Mouse (Mus musculus) neural tube, embryonic 13.5 days (tissue): ENCODE results near the gene Arhgef25. TPM values are rescaled to one million over a fixed set of nuclear protein-coding genes. Genes with fewer than 3 reads are reported as not detected.
A peak's percentile ranks its signal among the peaks of the same experiment; 100 is the strongest.

Experiments
- ATAC-seq: fragments of 200-750 bp; cut with Nextera tagmentation; 2 replicates; pipeline ENCODE4 v1.8.0; 2017; ENCODE audit warnings: low read depth, mild to moderate bottlenecking, moderate TSS enrichment, moderate library complexity
- H3K27ac ChIP-seq: fragments of 300-500 bp; sonication (generic); replicated peaks from 2 replicates; pipeline ENCODE4 v1.5.1; 2015; ENCODE audit warnings: moderate library complexity, mild to moderate bottlenecking, inconsistent platforms
- H3K27me3 ChIP-seq: fragments of 300-500 bp; sonication (generic); 2 replicates; pipeline ENCODE4 v1.6.1; 2015; ENCODE audit warnings: mild to moderate bottlenecking, inconsistent platforms
- H3K36me3 ChIP-seq: fragments of 300-500 bp; sonication (generic); 2 replicates; pipeline ENCODE4 v1.6.1; 2015; ENCODE audit warnings: mild to moderate bottlenecking, inconsistent platforms
- H3K4me1 ChIP-seq: fragments of 300-500 bp; sonication (generic); replicated peaks from 2 replicates; pipeline ENCODE4 v1.6.1; 2015; ENCODE audit warnings: inconsistent platforms
- H3K4me2 ChIP-seq: fragments of 300-500 bp; sonication (generic); 2 replicates; pipeline ENCODE4 v1.6.1; 2015; ENCODE audit warnings: inconsistent platforms, mild to moderate bottlenecking, moderate library complexity
- H3K4me3 ChIP-seq: fragments of 300-500 bp; sonication (generic); 2 replicates; pipeline ENCODE4 v1.5.1; 2015; ENCODE audit warnings: mild to moderate bottlenecking, inconsistent platforms
- H3K9ac ChIP-seq: fragments of 300-500 bp; sonication (generic); 2 replicates; pipeline ENCODE4 v1.6.1; 2015; ENCODE audit warnings: moderate library complexity, mild to moderate bottlenecking, inconsistent platforms
- H3K9me3 ChIP-seq: fragments of 300-500 bp; sonication (generic); 2 replicates; pipeline ENCODE4 v1.6.1; 2016; ENCODE audit warnings: inconsistent platforms
- WGBS: fragments of 180-500 bp; shearing (Covaris S2); methylation state at CpG from one replicate; pipeline ENCODE4 v1.1.7; 2015; 5-methylcytosine and 5-hydroxymethylcytosine counted together
- polyA plus RNA-seq: library from polyadenylated mRNA; unstranded; fragments of >200 nt; fragmentation: Nextera tagmentation; extraction: Ambion mirVana; gene quantifications from 2 replicates; pipeline ENCODE4 v1.2.1, GENCODE M21; 2015

The Arhgef25 gene
- polyA plus RNA-seq, 1 experiment from 2014 or later: 38.1 TPM

GRCm38 (mm10) chr10:127181566-127181965 lies 8.3 kb downstream of the Arhgef25 start:
- H3K4me1 ChIP-seq: peaks cover 44% of the 10 kb centered on the region
- no peak overlapping the region for H3K4me3 ChIP-seq
- no peak for ATAC-seq
- H3K36me3 ChIP-seq: peaks cover 24% of the 10 kb centered on the region
- no peak overlapping the region for H3K27ac ChIP-seq
- H3K27me3 ChIP-seq: peaks cover 68% of the 10 kb centered on the region
- no peak overlapping the region for H3K9ac ChIP-seq
- H3K9me3 ChIP-seq: no peaks in the 10 kb centered on the region
- WGBS: 74% methylated on average over 6 of the region's 6 CpGs
- no peak overlapping the region for H3K4me2 ChIP-seq

DNA sequence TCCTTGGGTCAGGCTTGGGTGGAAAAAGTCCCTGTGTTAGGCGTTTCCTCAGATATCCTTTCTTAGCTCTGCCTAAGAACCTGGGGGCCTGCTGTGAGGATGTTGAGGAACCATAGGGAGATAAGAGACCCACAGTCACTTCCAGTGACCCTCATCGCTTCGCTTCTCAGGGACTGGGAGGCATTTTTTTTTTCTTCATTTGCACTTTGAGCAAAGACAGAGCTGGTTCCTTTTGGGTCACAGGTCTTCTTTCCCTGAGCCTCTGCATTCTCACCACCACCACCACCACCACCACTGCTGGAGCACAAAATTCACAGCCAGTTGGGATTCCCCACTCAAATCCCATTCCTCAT lies 9.2 kb downstream of the Arhgef25 start:
- no peak overlapping the region for H3K4me3 ChIP-seq
- ATAC-seq: no peak
- peaks cover 77% of the 10 kb centered on the region for H3K27me3 ChIP-seq
- peaks cover 17% of the 10 kb centered on the region; the same call in 1 of the 2 replicates for H3K36me3 ChIP-seq
- WGBS: 12% methylated on average over 3 of the region's 3 CpGs
- H3K4me1 ChIP-seq: peaks cover 44% of the 10 kb centered on the region
- no peak overlapping the region for H3K4me2 ChIP-seq
- no peaks in the 10 kb centered on the region for H3K9me3 ChIP-seq
- H3K9ac ChIP-seq: 0 out of 2 replicates have a peak overlapping the region, but pooled peaks have one; percentile 55
- H3K27ac ChIP-seq: no peak overlapping the region

GRCm38 (mm10) chr10:127179871-127180694 lies 9.8 kb downstream of the Arhgef25 start, which contains the start of gene Slc26a10:
TSS of gene Slc26a10 (minus strand) at chr10:127180645.
- Histone ChIP-seq H3K27me3 (peaks cover 79% of the 10 kb centered on the region), H3K4me1 (peaks cover 44% of the 10 kb centered on the region), H3K4me3 (peak within 1 kb of the TSS; percentile 21), H3K9ac (peak within 1 kb of the TSS; percentile 55; the same call in 1 of the 2 replicates), H3K36me3 (peaks cover 11% of the 10 kb centered on the region; the same call in 1 of the 2 replicates), H3K4me2 (peak within 1 kb of the TSS; percentile 45), H3K27ac (no peak within 1 kb of the TSS; the same call in 1 of the 2 replicates), H3K9me3 (no peaks in the 10 kb centered on the region)
- 0 out of 2 replicates have a peak, but pooled peaks have one; percentile 23 for ATAC-seq
- WGBS: under 1% methylated on average over 34 of the region's 34 CpGs

DNA sequence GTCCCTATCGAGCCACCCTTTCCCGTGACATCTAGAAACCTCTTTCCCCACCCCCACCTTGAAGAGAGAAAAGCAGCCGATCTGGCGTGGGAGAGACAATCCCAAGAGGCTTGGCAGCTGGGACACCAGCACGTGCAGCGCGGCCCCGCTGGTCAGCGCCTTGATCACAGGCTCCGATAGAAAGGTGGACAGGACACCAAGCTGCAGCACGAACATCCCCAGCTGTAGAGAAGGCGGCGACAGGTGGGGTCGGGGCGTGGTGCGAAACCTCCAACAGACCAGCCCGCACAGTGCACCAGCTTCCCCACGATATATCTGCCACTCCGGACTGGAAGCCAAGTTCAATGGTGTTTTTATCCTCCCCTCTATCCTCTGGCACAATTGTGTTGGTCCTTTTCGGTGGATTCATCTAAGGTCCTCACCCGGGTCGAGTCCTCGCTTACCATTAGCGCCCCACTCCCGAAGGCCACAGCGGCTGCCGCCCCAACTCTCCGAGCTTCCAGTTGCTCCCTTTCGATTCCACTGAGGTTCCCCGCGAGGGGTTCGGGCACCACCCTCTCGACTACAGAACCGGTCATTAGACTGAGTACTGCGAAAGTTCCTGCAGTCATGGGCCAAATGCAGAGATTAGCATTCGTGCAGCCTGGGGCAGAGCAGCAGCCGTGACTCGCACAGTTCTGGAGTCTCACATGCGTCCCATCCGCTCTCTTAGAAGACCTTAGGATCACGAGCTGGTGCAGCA lies 11.4 kb downstream of the Arhgef25 start:
- peak overlapping the region; percentile 46 for H3K4me2 ChIP-seq
- peak overlapping the region; percentile 27 for H3K9ac ChIP-seq
- peak overlapping the region; percentile 20 for H3K4me3 ChIP-seq
- no peak overlapping the region for H3K27ac ChIP-seq
- H3K27me3 ChIP-seq: peaks cover 87% of the 10 kb centered on the region
- H3K4me1 ChIP-seq: peaks cover 28% of the 10 kb centered on the region
- H3K9me3 ChIP-seq: no peaks in the 10 kb centered on the region
- ATAC-seq: no peak
- WGBS: 3% methylated on average over 41 of the region's 41 CpGs
- H3K36me3 ChIP-seq: peaks cover 12% of the 10 kb centered on the region

DNA sequence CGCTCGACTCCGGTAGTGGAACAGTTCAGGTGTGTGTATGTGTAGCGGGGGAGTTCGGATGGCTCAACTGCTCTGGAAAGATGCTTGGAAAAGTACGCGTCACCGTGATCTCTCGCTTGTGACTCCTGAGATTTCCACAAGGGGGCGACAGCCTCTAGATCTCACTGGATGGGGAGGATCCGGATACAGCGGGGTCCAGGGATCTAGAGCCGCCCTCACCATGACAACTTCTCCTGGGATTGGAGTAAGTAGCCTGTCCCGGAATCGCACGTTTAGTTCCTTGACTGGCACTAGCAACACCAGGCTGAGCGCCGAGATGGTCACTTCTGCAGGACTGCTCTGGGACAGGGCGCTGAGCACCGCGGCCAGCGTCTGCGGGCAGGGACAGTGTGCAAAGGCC lies 12.2 kb downstream of the Arhgef25 start:
- Histone ChIP-seq H3K36me3 (peaks cover 13% of the 10 kb centered on the region; the same call in 1 of the 2 replicates), H3K9ac (peak overlapping the region; percentile 27), H3K9me3 (no peaks in the 10 kb centered on the region), H3K27me3 (peaks cover 80% of the 10 kb centered on the region), H3K4me1 (peaks cover 26% of the 10 kb centered on the region), H3K27ac (no peak overlapping the region), H3K4me2 (peak overlapping the region; percentile 46), H3K4me3 (peak overlapping the region; percentile 20)
- WGBS: 1% methylated on average over 23 of the region's 23 CpGs
- ATAC-seq: peak; percentile 53; the same call in 1 of the 2 replicates

- Histone ChIP-seq H3K4me3 (no peak overlapping the region), H3K36me3 (peaks cover 13% of the 10 kb centered on the region), H3K9me3 (no peaks in the 10 kb centered on the region), H3K27ac (no peak overlapping the region), H3K4me1 (peaks cover 26% of the 10 kb centered on the region), H3K4me2 (peak overlapping the region; percentile 46; the same call in 1 of the 2 replicates), H3K9ac (no peak overlapping the region), H3K27me3 (peaks cover 77% of the 10 kb centered on the region)
- 23% methylated on average over 9 of the region's 9 CpGs for WGBS
- ATAC-seq: no peak
Measured at GRCm38 (mm10) chr10:127177235-127177634, 12.6 kb downstream of the Arhgef25 start.

DNA sequence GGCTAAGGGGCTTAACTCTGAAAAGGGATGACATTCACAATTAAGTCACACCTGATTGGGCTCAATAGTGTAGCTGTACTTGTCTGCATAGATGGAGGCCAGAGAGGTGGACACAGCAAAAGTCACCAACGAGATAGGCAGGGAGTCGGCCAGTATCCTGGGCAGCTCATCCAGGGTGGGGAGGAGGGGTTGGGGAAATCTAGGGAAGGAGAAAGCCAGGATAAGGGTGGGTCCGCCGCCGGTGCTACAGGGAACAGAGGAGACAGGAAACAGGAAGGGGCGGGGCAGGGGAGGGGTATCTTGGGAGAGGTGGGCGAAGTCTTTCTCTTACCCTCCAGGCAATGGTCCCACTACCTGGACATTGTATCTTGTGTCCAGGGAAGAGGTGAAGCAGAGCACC lies 13.1 kb downstream of the Arhgef25 start:
- Histone ChIP-seq H3K36me3 (peaks cover 18% of the 10 kb centered on the region), H3K27me3 (peaks cover 78% of the 10 kb centered on the region), H3K4me3 (no peak overlapping the region), H3K4me1 (peaks cover 26% of the 10 kb centered on the region), H3K4me2 (no peak overlapping the region), H3K27ac (no peak overlapping the region), H3K9ac (no peak overlapping the region), H3K9me3 (no peaks in the 10 kb centered on the region)
- WGBS: 7% methylated on average over 7 of the region's 7 CpGs
- no peak for ATAC-seq

DNA sequence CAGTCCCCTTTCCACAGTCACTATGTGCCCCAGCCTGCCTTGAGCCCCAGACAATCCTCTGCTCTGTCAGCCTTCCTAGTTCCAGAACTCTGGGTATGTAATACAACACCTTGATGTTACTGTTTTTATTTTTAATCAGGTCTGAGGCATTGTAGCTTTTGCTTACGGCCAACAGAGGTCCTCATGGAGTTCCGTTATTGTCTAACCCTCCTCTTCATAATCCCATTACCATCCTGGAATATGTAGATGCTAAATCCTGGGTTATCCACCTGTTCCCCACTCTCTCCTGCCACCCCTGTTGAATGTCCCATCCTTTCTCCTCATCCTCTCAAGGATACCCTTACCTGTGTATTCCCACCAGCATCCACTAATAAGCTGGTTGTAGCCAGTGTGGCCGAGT lies 13.7 kb downstream of the Arhgef25 start:
- Histone ChIP-seq H3K27me3 (peaks cover 78% of the 10 kb centered on the region), H3K4me2 (no peak overlapping the region), H3K4me1 (peaks cover 26% of the 10 kb centered on the region), H3K9ac (no peak overlapping the region), H3K27ac (no peak overlapping the region), H3K9me3 (no peaks in the 10 kb centered on the region), H3K4me3 (no peak overlapping the region), H3K36me3 (peaks cover 23% of the 10 kb centered on the region)
- WGBS: 42% methylated on average over 3 of the region's 3 CpGs
- ATAC-seq: no peak

DNA sequence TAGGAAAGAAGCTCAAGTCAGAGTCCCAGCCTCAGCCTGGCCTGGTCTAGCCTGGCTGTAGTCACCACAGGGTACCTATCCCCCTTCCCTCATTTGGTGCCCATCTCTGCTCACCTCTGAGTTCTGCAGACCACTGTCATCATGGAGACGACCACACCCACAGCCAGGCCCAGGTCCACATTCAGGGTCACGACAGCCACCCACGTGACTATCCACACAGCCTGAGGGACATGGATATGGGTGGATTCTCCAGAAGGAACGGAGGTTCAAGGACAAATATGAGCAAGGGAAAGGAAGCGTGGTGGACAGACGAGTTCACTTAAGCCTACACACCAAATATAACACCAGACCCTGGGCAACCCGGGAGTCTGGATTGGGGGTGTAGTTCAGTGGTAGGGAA lies 15.7 kb downstream of the Arhgef25 start:
- 89% methylated on average over 7 of the region's 7 CpGs for whole genome bisulfite sequencing
- peaks cover 78% of the 10 kb centered on the region for H3K27me3 ChIP-seq

GRCm38 (mm10) chr10:127173148-127174065 lies 16.5 kb downstream of the Arhgef25 start:
- Histone ChIP-seq H3K4me2 (no peak overlapping the region), H3K4me3 (no peak overlapping the region), H3K4me1 (peaks cover 28% of the 10 kb centered on the region), H3K27me3 (peaks cover 78% of the 10 kb centered on the region), H3K27ac (no peak overlapping the region), H3K9ac (no peak overlapping the region), H3K36me3 (peaks cover 35% of the 10 kb centered on the region), H3K9me3 (no peaks in the 10 kb centered on the region)
- 84% methylated on average over 16 of the region's 16 CpGs for WGBS
- ATAC-seq: no peak

More for the DNA sequence above, 15.7 kb downstream of the Arhgef25 start:
- Histone ChIP-seq H3K4me2 (no peak overlapping the region), H3K36me3 (peaks cover 33% of the 10 kb centered on the region), H3K4me1 (peaks cover 33% of the 10 kb centered on the region), H3K4me3 (no peak overlapping the region), H3K9ac (no peak overlapping the region), H3K9me3 (no peaks in the 10 kb centered on the region), H3K27ac (no peak overlapping the region)
- ATAC-seq: no peak

GRCm38 (mm10) chr10:127171631-127172200 lies 18.2 kb downstream of the Arhgef25 start:
- Histone ChIP-seq H3K9me3 (no peaks in the 10 kb centered on the region), H3K4me2 (no peak overlapping the region), H3K4me3 (no peak overlapping the region), H3K9ac (no peak overlapping the region), H3K4me1 (peaks cover 32% of the 10 kb centered on the region), H3K36me3 (peaks cover 42% of the 10 kb centered on the region), H3K27ac (no peak overlapping the region), H3K27me3 (peaks cover 78% of the 10 kb centered on the region)
- WGBS: 87% methylated on average over 15 of the region's 15 CpGs
- ATAC-seq: no peak
